Mouse (Mus musculus) lung, adult 10 weeks (tissue): ENCODE results near the gene Gkn3. TPM values are rescaled to one million over a fixed set of nuclear protein-coding genes. Genes with fewer than 3 reads are reported as not detected.

Experiments used
- polyA plus RNA-seq: library from polyadenylated mRNA; stranded (reverse); fragments of 350-450 nt; fragmentation: Illumina TruSeq; extraction: RNeasy Lipid Tissue Mini Kit (QIAGEN cat#74804); gene quantifications from one replicate; pipeline ENCODE4 v1.2.3, GENCODE M21; 2014; ENCODE audit warnings: low read depth, low replicate concordance; ENCODE audit not compliant: insufficient read depth

Gene Gkn3
- polyA plus RNA-seq, result 7.1 TPM

DNA sequence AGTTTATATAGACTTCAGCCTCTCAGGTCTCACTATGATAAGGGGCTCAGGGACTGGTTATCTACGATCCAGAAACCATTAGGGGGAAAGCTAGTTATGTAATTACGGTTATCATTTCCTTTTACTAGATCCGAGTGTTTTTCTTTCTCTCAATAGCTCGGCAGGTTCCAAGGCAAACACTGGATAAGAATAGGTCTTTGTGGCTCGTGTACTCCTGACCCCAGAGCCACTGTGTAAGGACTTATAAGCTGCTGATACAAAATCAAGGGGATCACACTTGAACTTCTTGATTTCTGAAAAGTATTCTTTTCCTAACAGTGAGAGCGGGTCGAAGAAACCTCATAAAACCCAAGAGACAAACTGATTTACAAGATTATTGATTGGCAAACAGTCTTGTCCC lies at the start of gene Gkn3:
Gene Gkn3 (minus strand): TSS at position 59 of the 400 bp plus-strand sequence.

DNA sequence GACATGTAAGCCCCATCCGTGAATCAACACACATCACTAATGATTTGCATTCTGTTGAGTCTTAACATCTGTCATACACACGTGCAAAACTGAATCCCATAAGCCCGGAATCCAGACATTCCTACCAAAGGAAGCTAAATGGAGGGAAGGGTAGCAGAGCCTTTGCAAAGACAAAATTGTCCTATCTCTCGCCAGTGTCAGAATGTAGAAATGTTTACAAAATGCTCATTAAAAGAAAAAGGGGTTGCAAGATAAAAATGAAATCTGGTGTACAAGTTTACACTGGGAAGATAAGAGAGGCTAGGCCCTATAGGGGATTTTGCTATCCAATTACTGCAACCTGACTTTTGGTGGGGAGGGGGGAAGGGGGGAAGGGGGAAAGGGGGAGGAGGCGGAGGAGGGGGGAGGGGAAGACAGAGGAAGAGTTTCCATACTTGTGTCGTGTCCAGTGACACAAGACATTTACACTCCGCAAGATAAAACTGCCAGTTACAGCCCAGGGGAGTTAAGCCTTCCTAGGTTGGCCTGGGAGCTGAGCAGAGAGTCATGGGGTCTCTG lies 39.8 kb upstream of the Gkn3 start, which contains the start of gene Bmp10:
Gene Bmp10 (plus strand): TSS at position 508 of the 558 bp plus-strand sequence.

DNA sequence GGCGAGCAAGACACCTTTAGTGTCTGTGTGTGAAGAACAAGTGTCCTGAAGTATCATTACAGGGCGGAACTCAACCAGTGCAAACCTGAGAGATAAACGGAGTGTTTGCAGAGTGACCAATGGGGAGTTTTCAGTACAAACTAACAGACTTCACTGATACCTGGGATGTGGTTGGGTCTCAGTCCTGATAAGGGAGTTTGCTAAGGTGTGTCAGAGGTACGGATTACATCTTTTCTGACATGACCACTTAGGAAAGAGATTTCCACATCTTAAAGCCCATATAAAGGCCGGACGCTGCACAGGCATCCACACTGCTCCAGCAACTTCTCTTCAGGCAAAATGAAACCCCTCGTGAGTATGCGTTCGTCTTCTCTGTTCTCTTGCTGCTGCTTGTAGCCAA lies 15.7 kb downstream of the Gkn3 start, which contains the start of gene Gkn2:
Gene Gkn2 (plus strand): TSS at position 301 of the 400 bp plus-strand sequence.

DNA sequence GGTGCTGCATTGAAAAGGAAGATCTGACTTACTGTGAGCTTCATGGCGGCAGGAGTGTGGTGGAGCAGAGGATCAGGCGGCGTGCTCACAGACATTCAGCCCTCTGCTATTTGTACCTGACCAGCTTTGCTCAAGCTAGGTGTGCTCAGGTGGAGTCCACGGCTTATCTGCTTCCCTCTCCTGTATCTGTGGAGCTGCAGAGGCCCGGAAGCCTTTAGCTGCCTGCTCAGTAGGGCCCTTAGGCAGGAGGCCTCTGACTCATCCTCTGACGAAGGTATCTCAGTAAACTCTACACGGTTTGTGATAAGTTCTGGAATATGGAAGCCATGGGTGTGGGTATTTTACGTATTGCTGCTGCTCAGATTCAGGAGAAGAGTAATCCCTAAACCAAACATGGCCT lies 37.9 kb downstream of the Gkn3 start, which contains the start of gene Gkn1:
Gene Gkn1 (minus strand): TSS at position 114 of the 400 bp plus-strand sequence.

DNA sequence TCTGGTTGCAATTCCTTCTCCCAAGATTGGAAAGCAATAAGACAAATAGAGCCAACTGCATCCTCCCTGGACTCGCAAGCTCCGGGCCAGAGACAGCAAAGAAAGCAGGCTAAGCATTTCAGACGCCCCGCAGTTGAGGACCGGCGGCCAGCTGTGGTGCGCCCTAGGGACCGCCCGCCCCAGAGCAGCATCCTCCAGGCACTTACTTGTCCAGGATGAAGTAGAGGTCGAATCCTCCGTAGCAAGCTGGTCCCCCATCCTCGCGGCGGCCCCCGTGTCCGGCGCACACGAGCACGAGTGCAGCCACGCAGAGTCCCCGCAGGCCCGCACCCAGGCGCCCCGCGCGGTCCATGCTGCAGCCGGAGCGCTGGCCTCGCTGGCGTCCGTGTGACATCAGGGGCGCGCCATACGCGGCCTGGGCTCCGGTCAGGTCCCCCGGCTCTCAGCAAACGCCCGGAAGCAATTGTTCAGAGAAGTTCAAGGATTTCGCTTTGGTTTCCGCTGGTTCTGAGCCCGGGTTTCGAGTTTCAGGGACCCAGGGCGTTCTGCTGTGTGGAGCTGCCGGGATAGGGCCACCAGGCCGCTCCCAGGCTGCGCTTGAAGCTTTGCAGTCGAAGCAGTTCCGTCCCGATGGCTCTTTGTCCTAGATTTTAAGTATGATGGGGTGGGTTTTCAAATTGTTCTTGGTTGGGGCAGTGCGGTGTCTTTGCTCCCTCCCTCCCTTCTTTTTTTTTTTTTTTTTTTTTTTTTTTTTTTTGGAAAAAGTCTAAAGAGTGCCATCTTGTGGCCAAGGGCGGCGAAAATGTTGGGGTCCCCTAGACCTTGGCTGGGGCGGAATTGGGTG lies 53.4 kb downstream of the Gkn3 start, which contains the start of gene Antxr1:
Gene Antxr1 (minus strand): TSS at position 731 of the 844 bp plus-strand sequence.

Other genes with a start within 250 kb of the Gkn3 start
- gene Antxr1, start 53.1 kb downstream of the Gkn3 start, polyA plus RNA-seq, result 32.3 TPM
- not detected for gene Gkn1, start 38.0 kb downstream of the Gkn3 start, polyA plus RNA-seq
- not detected for gene Gkn2, start 15.6 kb downstream of the Gkn3 start, polyA plus RNA-seq
- not detected for gene Bmp10, start 40.1 kb upstream of the Gkn3 start, polyA plus RNA-seq
- gene Arhgap25, start 144.3 kb upstream of the Gkn3 start, polyA plus RNA-seq, result 9.5 TPM
- gene Prokr1, start 201.8 kb upstream of the Gkn3 start, polyA plus RNA-seq, result 0.12 TPM